Mouse (Mus musculus): ENCODE data around the gene Ceacam19. TPM values are rescaled to one million over a fixed set of nuclear protein-coding genes. Genes with fewer than 3 reads are reported as not detected.

Ceacam19 gene
- polyA plus RNA-seq, 1 experiment from 2014 or later: 0.23 TPM

- Histone ChIP-seq H3K27me3 (peaks cover 7% of the 10 kb centered on the region), H3K4me3 (no peak overlapping the region), H3K4me1 (peaks cover 8% of the 10 kb centered on the region; the same call in 1 of the 2 replicates), H3K9ac (no peak overlapping the region), H3K9me3 (no peaks in the 10 kb centered on the region), H3K27ac (no peak overlapping the region), H3K4me2 (replicated peaks) (no peak overlapping the region), H3K36me3 (peaks cover 3% of the 10 kb centered on the region)
- ATAC-seq (ENCODE audit: low FRiP score, low read depth): no peak
- WGBS: 30% methylated on average over 2 of the region's 2 CpGs
These were observed 35.6 kb upstream of the Ceacam19 start for GRCm38 (mm10) chr7:19923354-19923753.

- Histone ChIP-seq H3K27me3 (peaks cover 7% of the 10 kb centered on the region), H3K27ac (peak within 1 kb of the TSS; percentile 58; the same call in 1 of the 2 replicates), H3K4me2 (replicated peaks) (peak within 1 kb of the TSS; percentile 69), H3K9ac (peak within 1 kb of the TSS; percentile 78), H3K9me3 (no peaks in the 10 kb centered on the region), H3K4me1 (peaks cover 8% of the 10 kb centered on the region; the same call in 1 of the 2 replicates), H3K4me3 (peak within 1 kb of the TSS; percentile 71), H3K36me3 (peaks cover 25% of the 10 kb centered on the region)
- peak; percentile 88 for ATAC-seq (ENCODE audit: low FRiP score, low read depth)
- WGBS: under 1% methylated on average over 54 of the region's 60 CpGs
These were observed 32.9 kb upstream of the Ceacam19 start, which contains the start of gene Pvr for GRCm38 (mm10) chr7:19920506-19921261. Pvr (minus strand) TSS chr7:19921160.

GRCm38 (mm10) chr7:19920166-19920505, 32.4 kb upstream of the Ceacam19 start:
- Histone ChIP-seq H3K4me1 (peaks cover 8% of the 10 kb centered on the region; the same call in 1 of the 2 replicates), H3K4me3 (peak overlapping the region; percentile 71), H3K27ac (no peak overlapping the region), H3K36me3 (peaks cover 30% of the 10 kb centered on the region), H3K9me3 (no peaks in the 10 kb centered on the region), H3K9ac (peak overlapping the region; percentile 78), H3K27me3 (peaks cover 7% of the 10 kb centered on the region), H3K4me2 (replicated peaks) (peak overlapping the region; percentile 69)
- 31% methylated on average over 4 of the region's 4 CpGs for WGBS
- no peak; the same call in none of the 2 replicates for ATAC-seq (ENCODE audit: low FRiP score, low read depth)

GRCm38 (mm10) chr7:19914558-19914957, 26.8 kb upstream of the Ceacam19 start:
- H3K36me3 ChIP-seq: peaks cover 57% of the 10 kb centered on the region
- no peak for ATAC-seq (ENCODE audit: low FRiP score, low read depth)
- WGBS: 89% methylated on average over 7 of the region's 7 CpGs

GRCm38 (mm10) chr7:19911695-19912524, 24.1 kb upstream of the Ceacam19 start:
- Histone ChIP-seq H3K4me1 (no peaks in the 10 kb centered on the region), H3K4me3 (no peak overlapping the region), H3K4me2 (replicated peaks) (no peak overlapping the region), H3K9me3 (0 out of 2 replicates have a peak, but pooled peaks cover 1% of the 10 kb centered on the region), H3K9ac (no peak overlapping the region), H3K27me3 (no peaks in the 10 kb centered on the region), H3K27ac (no peak overlapping the region), H3K36me3 (peaks cover 63% of the 10 kb centered on the region)
- ATAC-seq (ENCODE audit: low FRiP score, low read depth): 0 out of 2 replicates have a peak, but pooled peaks have one; percentile 41
- 86% methylated on average over 23 of the region's 23 CpGs for WGBS

More at GRCm38 (mm10) chr7:19914558-19914957, 26.8 kb upstream of the Ceacam19 start:
- Histone ChIP-seq H3K27me3 (no peaks in the 10 kb centered on the region), H3K4me2 (replicated peaks) (no peak overlapping the region), H3K9ac (no peak overlapping the region), H3K27ac (no peak overlapping the region), H3K4me1 (no peaks in the 10 kb centered on the region), H3K4me3 (no peak overlapping the region), H3K9me3 (no peaks in the 10 kb centered on the region)

- Histone ChIP-seq H3K4me2 (replicated peaks) (no peak overlapping the region), H3K4me3 (no peak overlapping the region), H3K4me1 (no peaks in the 10 kb centered on the region), H3K9me3 (peaks cover 6% of the 10 kb centered on the region; the same call in 1 of the 2 replicates), H3K36me3 (peaks cover 63% of the 10 kb centered on the region), H3K9ac (no peak overlapping the region), H3K27me3 (no peaks in the 10 kb centered on the region), H3K27ac (no peak overlapping the region)
- 87% methylated on average over 6 of the region's 6 CpGs for WGBS
- ATAC-seq (ENCODE audit: low FRiP score, low read depth): no peak
These were observed 23.5 kb upstream of the Ceacam19 start for GRCm38 (mm10) chr7:19911292-19911658.

- Histone ChIP-seq H3K4me2 (replicated peaks) (no peak overlapping the region), H3K4me3 (no peak overlapping the region), H3K36me3 (peaks cover 60% of the 10 kb centered on the region), H3K27me3 (no peaks in the 10 kb centered on the region), H3K4me1 (no peaks in the 10 kb centered on the region), H3K9me3 (peaks cover 7% of the 10 kb centered on the region), H3K27ac (no peak overlapping the region), H3K9ac (no peak overlapping the region)
- peak; percentile 64; the same call in 1 of the 2 replicates for ATAC-seq (ENCODE audit: low FRiP score, low read depth)
- WGBS: 48% methylated on average over 21 of the region's 21 CpGs
These were observed 22.9 kb upstream of the Ceacam19 start for GRCm38 (mm10) chr7:19910421-19911291.

- Histone ChIP-seq H3K4me2 (replicated peaks) (no peak overlapping the region), H3K9me3 (no peaks in the 10 kb centered on the region), H3K4me1 (no peaks in the 10 kb centered on the region), H3K9ac (no peak overlapping the region), H3K27ac (no peak overlapping the region), H3K4me3 (no peak overlapping the region), H3K36me3 (no peaks in the 10 kb centered on the region), H3K27me3 (no peaks in the 10 kb centered on the region)
- 45% methylated on average over 8 of the region's 8 CpGs for WGBS
- no peak for ATAC-seq (ENCODE audit: low FRiP score, low read depth)
These were observed 2.1 kb upstream of the Ceacam19 start for GRCm38 (mm10) chr7:19889881-19890280.

GRCm38 (mm10) chr7:19880754-19881153, 7.0 kb downstream of the Ceacam19 start:
- Histone ChIP-seq H3K4me1 (no peaks in the 10 kb centered on the region), H3K4me3 (no peak overlapping the region), H3K27ac (no peak overlapping the region), H3K4me2 (replicated peaks) (no peak overlapping the region), H3K27me3 (no peaks in the 10 kb centered on the region), H3K36me3 (no peaks in the 10 kb centered on the region), H3K9me3 (no peaks in the 10 kb centered on the region), H3K9ac (no peak overlapping the region)
- WGBS: 83% methylated on average over 8 of the region's 8 CpGs
- ATAC-seq (ENCODE audit: low FRiP score, low read depth): no peak

- Histone ChIP-seq H3K9ac (no peak overlapping the region), H3K27me3 (no peaks in the 10 kb centered on the region), H3K4me1 (no peaks in the 10 kb centered on the region), H3K4me3 (no peak overlapping the region), H3K9me3 (no peaks in the 10 kb centered on the region), H3K27ac (no peak overlapping the region), H3K36me3 (no peaks in the 10 kb centered on the region), H3K4me2 (replicated peaks) (no peak overlapping the region)
- 47% methylated on average over 14 of the region's 14 CpGs for WGBS
- no peak for ATAC-seq (ENCODE audit: low FRiP score, low read depth)
These were observed 10.9 kb downstream of the Ceacam19 start for GRCm38 (mm10) chr7:19876781-19877425.

Data from limb, embryonic 13.5 days (tissue).